Mouse (Mus musculus) left cerebral cortex, adult 8-10 months (tissue): ENCODE results near the gene Nrbp1. TPM values are rescaled to one million over a fixed set of nuclear protein-coding genes. Genes with fewer than 3 reads are reported as not detected.

ENCODE experiments used
- DNase-seq, 2 experiments: peaks; one replicate each; pipeline ENCODE4 v3.0.0; 2022; ENCODE audit warnings: low spot score in 2 of 2
- total RNA-seq, 4 experiments: library from RNA; stranded (reverse); gene quantifications; 2 replicates each; pipeline ENCODE4 v1.2.4; 2022

Gene Nrbp1
- total RNA-seq, result 10 to 100 TPM; 85.2 to 91.1 (median 87.6) TPM

- DNase-seq, result peak; percentile 86 to 96
Measured at GRCm38 (mm10) chr5:31240637-31241521, at the start of gene Nrbp1, which contains the start of gene Gm9970. Gene Nrbp1, plus strand, starts transcription at chr5:31240864. Gene Gm9970, minus strand, starts transcription at chr5:31241232.

GRCm38 (mm10) chr5:31192045-31192938 is 48.4 kb upstream of the Nrbp1 start:
- DNase-seq, result no peak

GRCm38 (mm10) chr5:31192939-31193630 is 47.6 kb upstream of the Nrbp1 start, which contains the start of the genes Snx17 and Eif2b4:
Gene Snx17, plus strand, starts transcription at chr5:31193227.
Gene Eif2b4, minus strand, starts transcription at chr5:31193430.
- peak; percentile 99 for DNase-seq

GRCm38 (mm10) chr5:31193631-31194281 is 46.9 kb upstream of the Nrbp1 start:
- DNase-seq, result no peak

- no peak for DNase-seq
Measured at GRCm38 (mm10) chr5:31194486-31195485, 45.9 kb upstream of the Nrbp1 start.

- DNase-seq, result no peak
Measured at GRCm38 (mm10) chr5:31195671-31196070, 45.0 kb upstream of the Nrbp1 start.

- no peak for DNase-seq
Measured at GRCm38 (mm10) chr5:31196207-31196606, 44.5 kb upstream of the Nrbp1 start.

GRCm38 (mm10) chr5:31197072-31197471 is 43.6 kb upstream of the Nrbp1 start:
- DNase-seq, result no peak

GRCm38 (mm10) chr5:31198170-31198569 is 42.5 kb upstream of the Nrbp1 start:
- no peak for DNase-seq

- DNase-seq, result no peak
Measured at GRCm38 (mm10) chr5:31198616-31199320, 41.9 kb upstream of the Nrbp1 start.

GRCm38 (mm10) chr5:31199321-31199892 is 41.3 kb upstream of the Nrbp1 start:
- DNase-seq, result no peak

- DNase-seq, result no peak
Measured at GRCm38 (mm10) chr5:31199893-31200292, 40.8 kb upstream of the Nrbp1 start.

- DNase-seq, result no peak
Measured at GRCm38 (mm10) chr5:31200327-31200768, 40.3 kb upstream of the Nrbp1 start.

- DNase-seq, result no peak
Measured at GRCm38 (mm10) chr5:31201042-31201741, 39.5 kb upstream of the Nrbp1 start.

- DNase-seq, result peak; percentile 89 to 99
Measured at GRCm38 (mm10) chr5:31201742-31202590, 38.7 kb upstream of the Nrbp1 start, which contains the start of gene Zfp513. Gene Zfp513, minus strand, starts transcription at chr5:31202303.

GRCm38 (mm10) chr5:31202933-31203332 is 37.7 kb upstream of the Nrbp1 start:
- DNase-seq, result no peak

GRCm38 (mm10) chr5:31203866-31204265 is 36.8 kb upstream of the Nrbp1 start:
- DNase-seq, result no peak
